In the genomic region with DNA sequence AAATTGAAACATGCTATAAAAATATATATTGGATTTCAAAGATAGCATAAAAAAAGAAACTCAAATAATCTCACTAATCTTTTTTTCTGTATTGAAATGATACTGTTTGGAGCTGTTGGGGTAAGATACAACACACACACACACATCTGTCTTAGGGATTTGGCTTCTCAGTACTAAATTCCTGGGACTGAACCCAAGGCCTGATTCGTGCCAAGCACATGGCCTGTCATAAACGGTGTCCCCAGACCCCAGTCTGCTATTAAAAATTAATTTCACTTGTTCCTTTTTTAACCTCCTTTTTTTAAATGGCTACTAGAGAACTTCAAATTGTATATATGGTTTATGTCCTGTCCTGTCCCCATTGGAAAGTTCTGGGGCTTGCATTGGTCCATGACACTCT, we compare ENCODE assay signal across 27 mouse cellular contexts. TPM values are rescaled to one million over a fixed set of nuclear protein-coding genes. Genes with fewer than 3 reads are reported as not detected.
DNase-seq lines count a peak whose midpoint lies in the region; ATAC-seq and TF ChIP-seq lines count a peak whose summit lies in the region.
"Had no signal": no experiment of that assay in that cellular context is flagged by ENCODE, and none has a peak within 500 bp of the region (broad histone marks: within the 10 kb centered on the region; RNA-seq: fewer than 3 reads in every experiment).

No protein-coding gene starts in this region.

- H3K4me3 ChIP-seq in limb, embryonic 14.5 days (replicated peaks; ENCODE audit: low read length) = no peak overlapping the region
- H3K4me3 ChIP-seq in limb, embryonic 10.5 days = no peak overlapping the region
- H3K4me3 ChIP-seq: embryonic facial prominence, embryonic 15.5 days; forebrain, embryonic 15.5 days; hindbrain, embryonic 10.5 days; limb, embryonic 13.5 days; liver, embryonic 13.5 days; lung, embryonic 15.5 days; neural tube, embryonic 15.5 days; stomach, embryonic 15.5 days had no signal

- 23% methylated on average over 2 of the region's 2 CpGs for WGBS in limb, embryonic 14.5 days
- WGBS in limb, embryonic 10.5 days = 80% methylated on average over 2 of the region's 2 CpGs

- no peaks in the 10 kb centered on the region for H3K9me3 ChIP-seq in limb, embryonic 14.5 days (ENCODE audit: control insufficient read depth, low read length)
- no peaks in the 10 kb centered on the region for H3K9me3 ChIP-seq in limb, embryonic 10.5 days (replicated peaks)
- H3K9me3 ChIP-seq: embryonic facial prominence, embryonic 15.5 days; forebrain, embryonic 15.5 days; hindbrain, embryonic 10.5 days; limb, embryonic 13.5 days; liver, embryonic 13.5 days; lung, embryonic 15.5 days; neural tube, embryonic 15.5 days; stomach, embryonic 15.5 days had no signal

- ATAC-seq in limb, embryonic 14.5 days (ENCODE audit: low FRiP score, low read depth) = peak; percentile 68; the same call in 1 of the 2 replicates
- ATAC-seq: activated CD4-positive, CD25-positive, alpha-beta regulatory T cell, adult 4 months; forebrain, embryonic 15.5 days; intestine, postnatal 0 days had no signal

- H3K9ac ChIP-seq in limb, embryonic 14.5 days (ENCODE audit: low read depth, low read length, severe bottlenecking) = no peak overlapping the region
- H3K9ac ChIP-seq: embryonic facial prominence, embryonic 15.5 days; forebrain, embryonic 15.5 days; limb, embryonic 13.5 days; liver, embryonic 13.5 days; lung, embryonic 15.5 days; neural tube, embryonic 15.5 days; stomach, embryonic 15.5 days had no signal

- no peak for TF ChIP-seq POLR2A in limb, embryonic 14.5 days (IDR thresholded peaks at IDR 0.05; ENCODE audit: borderline replicate concordance, extremely low read depth, insufficient read depth, insufficient read length)

- H3K4me1 ChIP-seq in limb, embryonic 14.5 days (ENCODE audit: control insufficient read depth, insufficient read depth, low read length) = peaks cover 12% of the 10 kb centered on the region
- H3K4me1 ChIP-seq in limb, embryonic 10.5 days = peaks cover 13% of the 10 kb centered on the region

- no peaks in the 10 kb centered on the region for H3K27me3 ChIP-seq in limb, embryonic 14.5 days (ENCODE audit: control insufficient read depth, insufficient read depth, low read length)
- H3K27me3 ChIP-seq in limb, embryonic 10.5 days (ENCODE audit: low read depth, poor library complexity, severe bottlenecking) = no peaks in the 10 kb centered on the region
- H3K27me3 ChIP-seq: embryonic facial prominence, embryonic 15.5 days; forebrain, embryonic 15.5 days; limb, embryonic 13.5 days; lung, embryonic 15.5 days; neural tube, embryonic 15.5 days; stomach, embryonic 15.5 days had no signal

- peak; percentile 49 to 60 for DNase-seq in cerebellum, postnatal 10 days
- DNase-seq in cerebellum, postnatal 14 days = no peak
- DNase-seq in heart, postnatal 4 days = peak; percentile 43
- DNase-seq in heart, adult 8-10 months (ENCODE audit: low spot score) = no peak
- peak; percentile 75 for DNase-seq in limb, embryonic 14.5 days (ENCODE audit: low spot score)
- no peak for DNase-seq in limb, embryonic 10.5 days (ENCODE audit: low spot score)
- DNase-seq in skeletal muscle tissue, adult 2 months (ENCODE audit: low read depth, low spot score) = peak; percentile 51
- DNase-seq: adrenal gland, postnatal 10 days; cerebellum, adult 18-20 months; cerebellum, postnatal 36 days; liver, embryonic 13.5 days; right cerebral cortex, adult 18-20 months; right cerebral cortex, postnatal 4 days; thymus, postnatal 36 days had no signal

- H3K27ac ChIP-seq in limb, embryonic 14.5 days (replicated peaks; ENCODE audit: low read depth, low read length) = no peak overlapping the region
- H3K27ac ChIP-seq in limb, embryonic 10.5 days = no peak overlapping the region
- H3K27ac ChIP-seq: embryonic facial prominence, embryonic 15.5 days; forebrain, embryonic 15.5 days; hindbrain, embryonic 10.5 days; kidney, postnatal 0 days; limb, embryonic 13.5 days; liver, embryonic 13.5 days; lung, embryonic 15.5 days; neural tube, embryonic 15.5 days; stomach, embryonic 15.5 days had no signal

- no peak overlapping the region for H3K4me2 ChIP-seq in limb, embryonic 14.5 days (replicated peaks; ENCODE audit: low read depth, low read length, severe bottlenecking)
- H3K4me2 ChIP-seq: embryonic facial prominence, embryonic 15.5 days; forebrain, embryonic 15.5 days; limb, embryonic 13.5 days; liver, embryonic 13.5 days; lung, embryonic 15.5 days; midbrain, embryonic 11.5 days; neural tube, embryonic 15.5 days; stomach, embryonic 15.5 days had no signal

- no peaks in the 10 kb centered on the region for H3K36me3 ChIP-seq in limb, embryonic 14.5 days (ENCODE audit: control insufficient read depth, insufficient read depth, low read length)
- no peaks in the 10 kb centered on the region for H3K36me3 ChIP-seq in limb, embryonic 10.5 days
- H3K36me3 ChIP-seq: embryonic facial prominence, embryonic 15.5 days; forebrain, embryonic 15.5 days; hindbrain, embryonic 10.5 days; limb, embryonic 13.5 days; liver, embryonic 13.5 days; lung, embryonic 15.5 days; neural tube, embryonic 15.5 days; stomach, embryonic 15.5 days had no signal

RNA-seq across cellular contexts. Expression of a gene that starts 12.0 kb away (rescaled TPM):
- 10 to 100 TPM; 15.7 to 17.8 TPM for total RNA-seq in heart, postnatal 4 days (2021)
- total RNA-seq in heart, adult 8-10 months (2022) = 1 to 10 TPM; 1.2 to 2.3 (median 1.8) TPM
- 19.1 and 20.2 TPM in 2 replicates for polyA plus RNA-seq in limb, embryonic 14.5 days (2012; rRNA removed)
- polyA plus RNA-seq in limb, embryonic 14.5 days (2014; fragmentation: Nextera tagmentation; extraction: Ambion mirVana) = 12.4 and 15.7 TPM in 2 replicates
- polyA plus RNA-seq in limb, embryonic 10.5 days (2016; fragmentation: Nextera tagmentation; extraction: Ambion mirVana) = 5.1 and 6.1 TPM in 2 replicates
- total RNA-seq: granulocyte monocyte progenitor cell, adult 5-6 weeks; megakaryocyte progenitor cell, adult 5-6 weeks had no signal
- polyA plus RNA-seq: activated CD4-positive, CD25-positive, alpha-beta regulatory T cell, adult 4 months had no signal

Comparison
In these comparisons a context has a peak if more than half of its experiments do, and no peak if none do; other contexts are left out.
1. DNase-seq: peak in cerebellum, postnatal 10 days (2 of 2), heart, postnatal 4 days (single experiment), limb, embryonic 14.5 days (single experiment) and skeletal muscle tissue, adult 2 months (single experiment); none in cerebellum, postnatal 14 days (0 of 2), heart, adult 8-10 months (single experiment) and limb, embryonic 10.5 days (single experiment).
2. RNA of a gene that starts 12.0 kb away (total RNA-seq): 15.7 to 17.8 TPM in heart, postnatal 4 days; 1.2 to 2.3 TPM in heart, adult 8-10 months; every median in the first group is over 4 times any median in the second.